Mouse (Mus musculus) left cerebral cortex, postnatal 10 days (tissue): Measurements from ENCODE around the gene Ppif. TPM values are rescaled to one million over a fixed set of nuclear protein-coding genes. Genes with fewer than 3 reads are reported as not detected.

Experiments used
- DNase-seq, 2 experiments: peaks; one replicate each; pipeline ENCODE4 v3.0.0; 2021 to 2022; ENCODE audit warnings: low spot score in 2 of 2, mixed read lengths in 1 of 2; ENCODE audit errors: extremely low spot score in 1 of 2
- intact Hi-C: fragments of 180-260 bp; cut with DNase I; formaldehyde crosslinking; loops from one replicate; pipeline ENCODE4 v1.15.1; 2025
- total RNA-seq, 2 experiments: library from RNA; stranded (reverse); gene quantifications; 2 replicates each; pipeline ENCODE4 v1.2.3; 2021

Gene Ppif
- total RNA-seq, 2 experiments from 2014 or later = 21.1 to 22.0 TPM

GRCm38 (mm10) chr14:25747996-25748756 lies 54.2 kb downstream of the Ppif start:
- no peak for DNase-seq
- intact Hi-C loops = no loop called here

GRCm38 (mm10) chr14:25749143-25749909 lies 55.4 kb downstream of the Ppif start:
- intact Hi-C loops = no loop called here
- peak in 1 of 2 experiments; percentile 64 for DNase-seq

Other genes starting within 250 kb of the Ppif start
- 100 to 1,000 TPM; 105 to 106 TPM for gene Zmiz1, start 235.0 kb upstream of the Ppif start, total RNA-seq
- 10 to 100 TPM; 34.9 to 41.8 TPM for gene Zcchc24, start 74.9 kb downstream of the Ppif start, total RNA-seq
- gene Anxa11, start 148.0 kb downstream of the Ppif start, total RNA-seq = 10 to 100 TPM in 1 of 2 experiments, 1 to 10 TPM in 1; 9.3 to 11.0 TPM
- gene Plac9a, start 208.9 kb downstream of the Ppif start, total RNA-seq = 1 to 10 TPM in 1 of 2 experiments, not detected in 1; 1.4 TPM
- 10 to 100 TPM; 19.3 to 19.6 TPM for gene Tmem254a, start 233.5 kb downstream of the Ppif start, total RNA-seq
- gene Cphx1, start 244.2 kb downstream of the Ppif start, total RNA-seq = not detected